ENCODE assay signal across 17 mouse cellular contexts in the genomic region with DNA sequence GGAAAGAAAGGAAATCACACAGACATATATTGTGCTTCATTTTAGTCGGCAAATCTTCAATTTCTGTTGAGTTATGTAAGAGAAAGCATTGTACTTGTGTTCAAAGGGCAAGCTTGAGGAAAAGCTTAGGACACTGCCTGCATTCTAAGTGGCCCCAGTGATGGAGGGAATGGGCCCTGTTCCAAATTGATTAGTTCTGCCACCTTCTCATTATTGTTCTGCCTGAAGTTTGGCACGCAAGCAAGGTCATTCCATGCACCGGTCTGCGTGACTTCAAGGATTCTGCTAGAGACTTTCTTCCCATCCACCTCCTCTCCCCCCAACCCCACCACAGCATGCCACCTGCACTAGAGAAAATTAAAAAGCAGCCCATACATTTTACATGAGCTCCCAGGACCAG.
DNase-seq lines count a peak whose midpoint lies in the region; ATAC-seq and TF ChIP-seq lines count a peak whose summit lies in the region.
"Had no signal": no experiment of that assay in that cellular context is flagged by ENCODE, and none has a peak within 500 bp of the region (broad histone marks: within the 10 kb centered on the region; RNA-seq: fewer than 3 reads in every experiment).

No protein-coding gene starts in this region.

- H3K27ac ChIP-seq in hindbrain, postnatal 0 days, result no peak overlapping the region
- H3K27ac ChIP-seq in midbrain, embryonic 16.5 days (ENCODE audit: low read length), result no peak overlapping the region
- H3K27ac ChIP-seq: embryonic facial prominence, embryonic 15.5 days; forebrain, embryonic 10.5 days; limb, embryonic 12.5 days; liver, embryonic 14.5 days had no signal

- WGBS in hindbrain, postnatal 0 days, result 16% methylated on average over 4 of the region's 4 CpGs
- 47% methylated on average over 4 of the region's 4 CpGs for WGBS in midbrain, embryonic 16.5 days

- H3K27me3 ChIP-seq in hindbrain, postnatal 0 days (ENCODE audit: insufficient read depth, low read length), result no peaks in the 10 kb centered on the region
- no peaks in the 10 kb centered on the region for H3K27me3 ChIP-seq in midbrain, embryonic 16.5 days (ENCODE audit: control insufficient read depth, insufficient read depth, low read depth, low read length)
- H3K27me3 ChIP-seq: embryonic facial prominence, embryonic 15.5 days; heart, embryonic 12.5 days; limb, embryonic 12.5 days had no signal

- H3K9ac ChIP-seq in hindbrain, postnatal 0 days (replicated peaks; ENCODE audit: low read length), result no peak overlapping the region
- H3K9ac ChIP-seq in midbrain, embryonic 16.5 days (ENCODE audit: low read depth, low read length), result no peak overlapping the region
- H3K9ac ChIP-seq: embryonic facial prominence, embryonic 15.5 days; heart, embryonic 12.5 days; limb, embryonic 12.5 days; liver, embryonic 14.5 days had no signal

- no peaks in the 10 kb centered on the region for H3K36me3 ChIP-seq in hindbrain, postnatal 0 days (ENCODE audit: insufficient read depth, low read length)
- H3K36me3 ChIP-seq in midbrain, embryonic 16.5 days (ENCODE audit: control insufficient read depth, insufficient read depth, low read length), result no peaks in the 10 kb centered on the region
- H3K36me3 ChIP-seq: embryonic facial prominence, embryonic 15.5 days; forebrain, embryonic 10.5 days; heart, embryonic 12.5 days; limb, embryonic 12.5 days had no signal

- H3K4me2 ChIP-seq in hindbrain, postnatal 0 days (ENCODE audit: low read depth, low read length), result no peak overlapping the region
- no peak overlapping the region for H3K4me2 ChIP-seq in midbrain, embryonic 16.5 days (ENCODE audit: low read length)
- H3K4me2 ChIP-seq: embryonic facial prominence, embryonic 15.5 days; heart, embryonic 12.5 days; limb, embryonic 12.5 days had no signal

- no peak for TF ChIP-seq POLR2A in brain, embryonic 14.5 days (IDR thresholded peaks at IDR 0.05; ENCODE audit: borderline replicate concordance, extremely low read depth, insufficient read depth, insufficient read length, poor library complexity, severe bottlenecking)

- no peaks in the 10 kb centered on the region for H3K9me3 ChIP-seq in hindbrain, postnatal 0 days (ENCODE audit: low read length)
- H3K9me3 ChIP-seq in midbrain, embryonic 16.5 days (replicated peaks; ENCODE audit: control insufficient read depth, low read length, poor library complexity, severe bottlenecking), result no peaks in the 10 kb centered on the region
- H3K9me3 ChIP-seq: embryonic facial prominence, embryonic 15.5 days; forebrain, embryonic 10.5 days; heart, embryonic 12.5 days; limb, embryonic 12.5 days had no signal

- no peaks in the 10 kb centered on the region for H3K4me1 ChIP-seq in hindbrain, postnatal 0 days (ENCODE audit: insufficient read depth, low read length)
- no peaks in the 10 kb centered on the region for H3K4me1 ChIP-seq in midbrain, embryonic 16.5 days (ENCODE audit: control insufficient read depth, insufficient read depth, low read length)
- H3K4me1 ChIP-seq: embryonic facial prominence, embryonic 15.5 days; forebrain, embryonic 10.5 days; heart, embryonic 12.5 days; limb, embryonic 12.5 days had no signal

- TF ChIP-seq CTCF in brain, embryonic 14.5 days (IDR thresholded peaks at IDR 0.05; ENCODE audit: borderline replicate concordance, extremely low read depth, insufficient read depth, insufficient read length), result no peak
- TF ChIP-seq CTCF in hindbrain, postnatal 0 days (IDR thresholded peaks at IDR 0.05; ENCODE audit: low read depth), result no peak

- H3K4me3 ChIP-seq in hindbrain, postnatal 0 days (ENCODE audit: low read length), result no peak overlapping the region
- H3K4me3 ChIP-seq in midbrain, embryonic 16.5 days (ENCODE audit: low read depth, low read length), result no peak overlapping the region
- H3K4me3 ChIP-seq: embryonic facial prominence, embryonic 15.5 days; forebrain, embryonic 10.5 days; heart, embryonic 12.5 days; limb, embryonic 12.5 days; myocyte had no signal

- DNase-seq in brain, embryonic 14.5 days (ENCODE audit: low read depth), result peak; percentile 74
- peak; percentile 34 for DNase-seq in embryo, embryonic 11 days
- DNase-seq in hindbrain, postnatal 0 days (ENCODE audit: low spot score), result peak; percentile 80
- no peak for DNase-seq in frontal cortex, adult 2 months (ENCODE audit: extremely low spot score in 1 of 2, low spot score in 1 of 2)
- no peak for DNase-seq in thymus, postnatal 10 days (ENCODE audit: low spot score in 2 of 2)
- DNase-seq in Muller cell, postnatal 12 days (ENCODE audit: inconsistent ontology term), result no peak
- DNase-seq: kidney, postnatal 10 days; right cerebral cortex, postnatal 14 days; thymus, postnatal 36 days had no signal

- peak; percentile 92 for ATAC-seq in hindbrain, postnatal 0 days
- ATAC-seq in midbrain, embryonic 16.5 days, result peak; percentile 60; the same call in 1 of the 2 replicates
- ATAC-seq: intestine, postnatal 0 days had no signal

Comparison
In these comparisons a context has a peak if more than half of its experiments do, and no peak if none do; other contexts are left out.
1. DNase-seq: peak in brain, embryonic 14.5 days (single experiment), embryo, embryonic 11 days (single experiment) and hindbrain, postnatal 0 days (single experiment); none in frontal cortex, adult 2 months (0 of 2), thymus, postnatal 10 days (0 of 2) and Muller cell, postnatal 12 days (single experiment).